Mouse (Mus musculus): ENCODE measurements at regions not wholly inside any gene's neighbourhood (a gene's known extent, or its start where the extent isn't known, plus 50 kb on each side); places are given as distances from the start of the nearest gene placed in this dataset.

DNA sequence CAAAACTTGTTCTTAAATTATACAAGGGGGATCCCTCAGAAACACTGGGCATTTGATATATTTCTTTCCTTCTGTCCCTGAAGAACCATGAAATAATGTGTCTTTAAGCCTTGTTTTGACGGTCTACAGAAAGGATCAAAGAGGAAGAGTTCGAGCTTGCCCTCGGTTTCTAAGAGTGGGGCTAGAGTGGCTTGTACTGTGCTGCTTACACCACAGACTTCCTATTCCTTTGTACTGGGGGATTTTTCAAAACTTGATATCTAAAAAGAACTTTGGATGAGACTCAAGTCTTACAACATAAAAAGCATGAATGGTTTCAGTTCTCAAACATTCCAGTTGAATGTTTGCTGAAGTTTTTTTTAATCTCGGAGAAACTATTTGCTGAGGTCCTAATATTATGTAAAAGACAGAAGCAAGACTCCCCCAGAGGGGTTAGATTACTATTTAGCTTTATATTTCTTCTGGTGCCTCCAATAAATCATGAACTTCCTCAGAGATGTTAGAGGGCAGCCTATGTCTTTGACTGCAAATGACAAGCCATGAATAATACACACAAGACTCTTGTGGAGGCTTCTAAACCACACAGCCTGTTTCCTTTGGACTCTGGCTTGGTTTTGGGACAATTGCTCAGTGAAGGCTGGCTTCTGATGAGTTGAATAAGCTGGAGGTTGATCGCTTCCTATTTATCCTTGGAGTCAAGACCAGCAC is 352.0 kb upstream of the Smim15 start:
- Histone ChIP-seq H3K9me3 (no peaks in the 10 kb centered on the region), H3K4me3 (no peak overlapping the region), H3K9ac (no peak overlapping the region), H3K4me1 (no peaks in the 10 kb centered on the region), H3K27ac (no peak overlapping the region), H3K4me2 (no peak overlapping the region), H3K36me3 (replicated peaks) (no peaks in the 10 kb centered on the region), H3K27me3 (replicated peaks) (no peaks in the 10 kb centered on the region)
- ATAC-seq (replicated peaks) = no peak
- 89% methylated on average over 5 of the region's 5 CpGs for WGBS

DNA sequence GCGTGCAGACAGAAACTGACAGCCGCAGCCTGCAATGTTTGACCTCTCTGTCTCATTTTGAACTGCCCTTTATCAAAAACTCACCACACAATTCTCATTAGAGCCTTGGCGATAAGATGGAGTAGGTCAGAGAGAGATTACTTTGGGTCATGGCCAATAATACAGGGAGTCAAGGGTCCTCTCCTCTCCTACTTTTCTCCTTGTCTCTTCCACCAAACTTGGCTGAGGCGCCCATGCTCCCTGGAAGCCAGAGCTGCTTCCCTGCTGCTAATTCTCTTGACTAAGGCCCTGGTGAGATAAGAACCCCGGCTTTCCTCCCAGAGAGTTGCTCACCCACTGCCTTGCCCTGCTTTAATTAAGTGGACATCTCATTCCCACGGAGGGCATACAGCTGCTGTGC is 355.3 kb upstream of the Smim15 start:
- Histone ChIP-seq H3K36me3 (replicated peaks) (no peaks in the 10 kb centered on the region), H3K27me3 (replicated peaks) (no peaks in the 10 kb centered on the region)
- WGBS = 55% methylated on average over 6 of the region's 6 CpGs

DNA sequence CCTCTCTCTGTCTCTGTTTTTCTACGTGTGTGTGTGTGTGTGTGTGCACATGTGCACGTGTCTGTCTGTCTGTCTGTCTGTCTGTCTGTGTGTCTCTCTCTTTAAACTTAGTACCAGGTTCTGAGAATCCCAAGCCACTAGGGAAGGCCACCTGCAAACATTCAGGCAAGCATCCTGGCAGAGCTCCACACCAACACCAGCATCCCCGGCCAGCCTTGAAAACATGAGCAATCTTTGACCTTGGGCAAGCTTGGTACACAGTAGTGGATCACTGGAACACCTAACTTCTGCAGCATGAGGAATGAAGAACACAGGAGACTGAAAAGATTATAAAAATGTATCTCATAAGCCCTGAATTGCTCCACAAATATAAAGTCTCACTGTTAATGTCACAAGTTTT is 359.0 kb upstream of the Smim15 start:
- Histone ChIP-seq H3K27me3 (replicated peaks) (no peaks in the 10 kb centered on the region), H3K4me3 (no peak overlapping the region), H3K9me3 (no peaks in the 10 kb centered on the region), H3K27ac (no peak overlapping the region), H3K36me3 (replicated peaks) (no peaks in the 10 kb centered on the region), H3K9ac (no peak overlapping the region), H3K4me1 (0 out of 2 replicates have a peak, but pooled peaks cover 8% of the 10 kb centered on the region), H3K4me2 (no peak overlapping the region)
- ATAC-seq (replicated peaks) = no peak
- 89% methylated on average over 3 of the region's 3 CpGs for WGBS

More for the DNA sequence above, 355.3 kb upstream of the Smim15 start:
- no peaks in the 10 kb centered on the region for H3K9me3 ChIP-seq
- no peak overlapping the region for H3K9ac ChIP-seq
- H3K27ac ChIP-seq = no peak overlapping the region
- H3K4me3 ChIP-seq = no peak overlapping the region
- ATAC-seq (replicated peaks) = no peak
- 0 out of 2 replicates have a peak, but pooled peaks cover 4% of the 10 kb centered on the region for H3K4me1 ChIP-seq
- no peak overlapping the region for H3K4me2 ChIP-seq

DNA sequence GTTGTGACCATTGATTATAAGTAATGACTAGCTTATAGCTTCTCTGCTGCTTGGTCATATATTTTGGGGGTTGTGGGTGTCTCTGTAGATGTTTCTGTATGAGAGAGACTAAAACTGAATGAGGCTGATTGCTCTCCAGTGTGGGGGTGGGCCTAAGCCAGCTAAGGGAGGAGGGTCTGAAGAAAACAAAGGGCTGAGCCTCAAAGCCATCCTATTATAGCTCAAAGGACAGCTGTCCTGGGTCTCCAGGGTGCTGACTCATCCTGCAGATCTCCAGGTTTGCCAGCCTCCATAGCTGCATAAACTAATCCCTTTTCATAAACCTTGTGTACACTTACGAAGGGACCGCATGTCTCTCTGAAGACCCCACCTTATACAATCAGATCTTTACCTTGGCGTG is 360.3 kb upstream of the Smim15 start:
- H3K4me3 ChIP-seq = no peak overlapping the region

DNA sequence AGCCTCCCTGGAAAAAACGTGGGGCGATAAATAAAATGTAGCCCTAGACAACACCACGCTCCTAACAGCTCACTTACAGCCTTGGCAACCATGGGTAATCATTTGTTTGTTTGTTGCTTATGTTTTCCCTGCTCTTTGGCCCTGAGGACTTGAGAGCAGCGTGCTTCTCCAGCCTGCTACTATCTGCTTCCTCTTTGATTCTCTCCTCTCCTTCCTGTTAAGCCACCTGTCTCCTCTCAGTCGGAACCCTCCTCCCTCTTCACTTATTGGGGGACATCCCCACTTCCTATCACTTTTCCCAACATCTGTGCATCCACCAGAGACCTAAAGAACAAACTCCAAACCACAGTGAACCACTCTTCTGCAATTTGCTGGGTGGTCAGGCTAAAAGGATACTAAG is 362.5 kb upstream of the Smim15 start:
- H3K9me3 ChIP-seq = no peaks in the 10 kb centered on the region
- H3K4me2 ChIP-seq = no peak overlapping the region
- H3K4me3 ChIP-seq = no peak overlapping the region
- H3K4me1 ChIP-seq = 0 out of 2 replicates have a peak, but pooled peaks cover 8% of the 10 kb centered on the region
- ATAC-seq (replicated peaks) = no peak
- no peaks in the 10 kb centered on the region for H3K36me3 ChIP-seq (replicated peaks)
- WGBS = 85% methylated on average over 5 of the region's 5 CpGs
- no peak overlapping the region for H3K9ac ChIP-seq
- no peaks in the 10 kb centered on the region for H3K27me3 ChIP-seq (replicated peaks)
- H3K27ac ChIP-seq = no peak overlapping the region

More for the DNA sequence above, 360.3 kb upstream of the Smim15 start:
- WGBS = 48% methylated on average over 3 of the region's 3 CpGs
- Histone ChIP-seq H3K27me3 (replicated peaks) (no peaks in the 10 kb centered on the region), H3K9ac (no peak overlapping the region), H3K27ac (no peak overlapping the region), H3K9me3 (no peaks in the 10 kb centered on the region), H3K4me2 (no peak overlapping the region), H3K36me3 (replicated peaks) (no peaks in the 10 kb centered on the region), H3K4me1 (0 out of 2 replicates have a peak, but pooled peaks cover 8% of the 10 kb centered on the region)
- no peak for ATAC-seq (replicated peaks)

DNA sequence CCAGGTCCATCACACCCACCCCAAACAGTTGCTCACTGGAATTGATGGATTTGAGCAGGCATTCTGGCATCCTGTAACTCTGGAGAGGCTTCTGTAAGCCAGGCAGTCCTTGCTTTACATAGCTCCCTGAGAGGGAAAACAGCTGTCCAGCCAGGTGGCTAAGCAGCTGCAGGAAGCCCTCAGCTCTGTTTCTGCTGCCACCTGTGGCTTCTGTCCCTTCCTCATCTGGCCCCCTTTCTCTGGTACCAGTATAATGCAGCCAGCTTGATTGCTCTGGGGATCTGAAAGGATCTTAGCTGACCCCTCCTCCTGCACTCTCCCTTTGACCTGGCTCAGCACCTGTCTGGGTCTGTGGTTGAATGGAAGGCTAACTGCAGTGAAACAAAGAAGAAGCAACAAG is 365.4 kb upstream of the Smim15 start:
- no peak overlapping the region for H3K27ac ChIP-seq
- no peak overlapping the region for H3K4me2 ChIP-seq
- H3K27me3 ChIP-seq (replicated peaks) = no peaks in the 10 kb centered on the region
- H3K4me3 ChIP-seq = no peak overlapping the region
- 0 out of 2 replicates have a peak, but pooled peaks cover 3% of the 10 kb centered on the region for H3K4me1 ChIP-seq
- ATAC-seq (replicated peaks) = no peak
- no peaks in the 10 kb centered on the region for H3K36me3 ChIP-seq (replicated peaks)
- no peak overlapping the region for H3K9ac ChIP-seq
- no peaks in the 10 kb centered on the region for H3K9me3 ChIP-seq

DNA sequence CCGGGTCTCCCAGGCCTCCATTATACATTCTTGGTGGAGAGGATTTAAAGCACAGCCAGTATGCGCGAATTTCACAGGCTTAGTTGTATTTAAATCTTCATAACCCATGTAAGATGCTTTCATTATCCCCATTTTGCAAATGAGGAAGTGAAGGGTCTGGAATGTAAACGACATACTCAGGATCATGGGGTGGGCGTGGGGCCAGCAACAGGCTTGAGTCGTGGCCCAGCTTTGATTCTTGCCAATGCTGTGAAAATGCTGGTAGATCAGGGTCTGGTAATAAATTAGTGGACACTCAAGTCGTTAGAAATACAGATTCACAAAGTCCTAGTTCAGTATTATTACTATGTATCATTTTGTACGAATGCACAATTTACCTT is 367.2 kb upstream of the Smim15 start:
- Histone ChIP-seq H3K9me3 (no peaks in the 10 kb centered on the region), H3K4me2 (no peak overlapping the region), H3K4me3 (no peak overlapping the region), H3K27me3 (replicated peaks) (no peaks in the 10 kb centered on the region), H3K9ac (no peak overlapping the region), H3K4me1 (no peaks in the 10 kb centered on the region), H3K36me3 (replicated peaks) (no peaks in the 10 kb centered on the region), H3K27ac (no peak overlapping the region)
- WGBS = 52% methylated on average over 8 of the region's 8 CpGs
- no peak for ATAC-seq (replicated peaks)

DNA sequence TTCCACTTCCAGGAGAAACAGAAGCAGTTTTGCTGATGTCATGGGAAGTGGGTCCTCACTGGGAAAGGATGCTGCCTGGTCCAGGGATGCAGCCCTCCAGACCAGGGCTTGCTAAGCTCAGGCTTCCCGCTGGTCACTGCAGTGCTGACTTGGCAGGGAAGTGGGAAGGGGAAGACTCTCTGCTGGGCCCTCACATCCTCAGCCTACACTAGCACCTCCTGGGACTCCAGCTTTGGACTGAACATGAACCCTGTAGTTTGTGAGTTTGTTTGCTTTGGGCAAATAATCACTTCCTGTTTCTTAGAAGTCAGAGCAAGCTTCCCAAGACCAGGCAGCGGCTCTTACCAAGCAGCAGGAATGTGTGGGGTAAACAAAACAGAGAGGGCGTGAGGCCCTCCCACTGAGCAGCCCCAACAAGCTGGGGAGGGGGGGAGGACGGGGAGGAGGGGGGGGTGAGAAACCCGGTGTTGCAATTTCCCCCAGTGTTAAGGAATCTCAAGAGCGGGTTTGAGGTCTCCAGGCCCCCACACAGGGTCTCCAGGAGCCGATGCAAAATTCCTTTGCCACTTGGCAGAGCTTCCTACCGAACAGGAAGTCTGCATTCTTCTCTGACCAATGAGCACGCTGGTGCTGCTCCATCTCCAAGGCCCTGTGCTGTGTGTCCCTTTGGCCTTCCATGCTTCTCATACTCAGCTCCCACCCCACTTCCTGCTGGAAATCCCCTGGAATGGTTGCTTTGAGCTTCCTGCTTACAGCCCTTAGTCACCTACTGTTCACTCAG is 367.7 kb upstream of the Smim15 start:
- Histone ChIP-seq H3K9ac (no peak overlapping the region), H3K27ac (no peak overlapping the region), H3K4me3 (no peak overlapping the region), H3K36me3 (replicated peaks) (no peaks in the 10 kb centered on the region), H3K27me3 (replicated peaks) (no peaks in the 10 kb centered on the region), H3K9me3 (no peaks in the 10 kb centered on the region), H3K4me1 (no peaks in the 10 kb centered on the region), H3K4me2 (no peak overlapping the region)
- 18% methylated on average over 9 of the region's 9 CpGs for WGBS
- ATAC-seq (replicated peaks) = peak; percentile 55

DNA sequence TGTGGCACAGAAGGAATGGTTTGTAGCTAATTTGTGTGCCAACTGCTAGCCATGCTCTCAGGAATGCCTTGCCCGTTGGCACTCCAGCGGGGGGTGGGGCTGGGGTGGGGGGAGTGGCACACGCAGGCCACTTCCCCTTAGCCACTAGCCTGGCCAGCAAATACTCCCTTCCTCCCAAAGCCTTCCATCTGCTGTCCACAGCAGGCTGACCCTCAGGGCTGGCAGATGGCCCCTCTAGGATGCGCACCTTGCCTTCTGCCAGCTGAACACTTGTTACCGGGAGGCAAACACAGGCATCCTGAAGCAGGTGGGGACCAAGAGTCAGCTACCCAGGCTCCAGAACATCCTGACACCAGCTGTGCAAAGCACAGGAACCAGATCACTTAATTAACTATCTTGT is 372.1 kb upstream of the Smim15 start:
- WGBS = 65% methylated on average over 5 of the region's 5 CpGs
- H3K4me3 ChIP-seq = no peak overlapping the region
- H3K4me2 ChIP-seq = no peak overlapping the region
- H3K27me3 ChIP-seq (replicated peaks) = 0 out of 2 replicates have a peak, but pooled peaks cover 2% of the 10 kb centered on the region
- no peaks in the 10 kb centered on the region for H3K9me3 ChIP-seq
- H3K36me3 ChIP-seq (replicated peaks) = no peaks in the 10 kb centered on the region
- H3K4me1 ChIP-seq = no peaks in the 10 kb centered on the region
- ATAC-seq (replicated peaks) = no peak
- H3K9ac ChIP-seq = no peak overlapping the region
- no peak overlapping the region for H3K27ac ChIP-seq

DNA sequence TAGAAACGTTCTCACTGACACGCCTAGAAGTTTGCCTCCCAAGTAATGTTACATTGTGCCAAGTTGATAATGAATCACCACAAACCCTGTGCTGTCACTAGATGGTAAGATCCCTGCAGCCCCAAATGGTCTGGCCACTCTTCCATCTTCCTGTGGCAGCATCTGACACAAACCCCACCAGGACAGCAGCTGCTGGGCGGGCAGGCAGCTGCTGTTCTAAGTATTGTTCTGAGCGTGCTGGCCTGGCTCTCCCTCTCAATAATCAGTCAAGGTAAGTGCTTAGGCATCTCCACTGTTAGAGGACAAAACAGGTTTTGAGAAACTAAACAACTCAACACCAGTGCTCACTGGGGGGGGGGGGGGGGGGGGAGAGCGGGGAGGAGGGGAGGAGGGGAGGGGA is 375.7 kb upstream of the Smim15 start:
- H3K4me1 ChIP-seq = peaks cover 11% of the 10 kb centered on the region

DNA sequence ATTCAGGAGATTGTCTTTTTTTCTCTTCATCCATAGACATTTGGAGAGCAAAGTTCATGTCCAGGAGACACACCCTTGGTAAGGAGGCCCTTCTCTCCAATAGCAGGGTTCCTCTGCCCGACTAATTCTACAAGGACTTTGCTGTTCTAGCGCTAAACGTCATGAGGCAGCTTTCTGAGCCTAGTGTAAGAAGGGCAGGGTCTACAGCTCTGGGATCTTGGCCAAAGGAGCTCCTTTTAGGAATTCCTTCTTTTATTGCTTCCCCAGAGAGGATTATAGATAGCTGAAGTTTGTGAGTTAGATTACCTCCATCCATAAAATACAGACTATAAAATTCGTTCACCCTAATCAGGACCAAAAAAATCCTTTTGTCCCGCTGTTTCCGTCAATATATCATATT is 378.5 kb upstream of the Smim15 start:
- Histone ChIP-seq H3K27ac (no peak overlapping the region), H3K27me3 (replicated peaks) (0 out of 2 replicates have a peak, but pooled peaks cover 2% of the 10 kb centered on the region), H3K4me2 (no peak overlapping the region), H3K4me3 (no peak overlapping the region), H3K36me3 (replicated peaks) (no peaks in the 10 kb centered on the region), H3K9me3 (no peaks in the 10 kb centered on the region), H3K4me1 (peaks cover 17% of the 10 kb centered on the region), H3K9ac (no peak overlapping the region)
- WGBS = 80% methylated on average over 6 of the region's 6 CpGs
- no peak for ATAC-seq (replicated peaks)

More for the DNA sequence above, 375.7 kb upstream of the Smim15 start:
- Histone ChIP-seq H3K27me3 (replicated peaks) (0 out of 2 replicates have a peak, but pooled peaks cover 2% of the 10 kb centered on the region), H3K9me3 (no peaks in the 10 kb centered on the region), H3K9ac (no peak overlapping the region), H3K4me2 (no peak overlapping the region), H3K4me3 (no peak overlapping the region), H3K27ac (no peak overlapping the region), H3K36me3 (replicated peaks) (no peaks in the 10 kb centered on the region)
- 58% methylated on average over 4 of the region's 5 CpGs for WGBS
- ATAC-seq (replicated peaks) = no peak

DNA sequence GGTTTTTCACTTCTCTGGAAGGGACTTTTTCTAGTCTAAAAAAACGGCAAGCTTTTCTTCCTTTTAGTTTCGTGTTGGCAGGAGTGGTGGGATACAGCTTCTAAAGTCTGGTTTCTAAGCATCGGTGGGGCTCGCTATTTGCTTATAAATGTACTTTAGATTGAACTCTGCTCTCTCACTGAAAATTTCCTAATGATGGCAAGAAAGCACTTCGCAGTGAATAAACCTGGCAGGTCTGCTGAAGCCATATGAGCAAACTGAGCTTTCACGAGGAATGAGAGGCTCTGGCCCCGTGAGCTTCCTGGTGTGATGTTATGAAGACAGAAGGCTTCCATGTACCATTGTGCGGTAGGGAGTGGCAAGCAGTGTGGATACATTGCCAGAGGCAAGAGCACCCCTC is 380.0 kb upstream of the Smim15 start:
- peak; percentile 43; the same call in 1 of the 2 replicates for ATAC-seq (replicated peaks)
- no peak overlapping the region for H3K9ac ChIP-seq
- 31% methylated on average over 8 of the region's 8 CpGs for WGBS
- peak overlapping the region; percentile 55 for H3K27ac ChIP-seq
- no peak overlapping the region for H3K4me3 ChIP-seq
- H3K36me3 ChIP-seq (replicated peaks) = no peaks in the 10 kb centered on the region
- H3K4me1 ChIP-seq = peaks cover 17% of the 10 kb centered on the region
- H3K27me3 ChIP-seq (replicated peaks) = no peaks in the 10 kb centered on the region
- no peaks in the 10 kb centered on the region for H3K9me3 ChIP-seq
- H3K4me2 ChIP-seq = no peak overlapping the region
